Mouse (Mus musculus) cerebellum, adult (tissue): ENCODE measurements around the gene Pnmt.

Source experiments
- ATAC-seq: cut with Nextera tagmentation; 2 replicates; pipeline ENCODE4 v1.9.2; 2017; ENCODE audit warnings: mild to moderate bottlenecking, moderate library complexity, mixed read lengths; ENCODE audit not compliant: insufficient number of reproducible peaks, low FRiP score, low TSS enrichment

The Pnmt gene

GRCm38 (mm10) chr11:98383261-98384030 lies 2.8 kb upstream of the Pnmt start, which contains the start of gene Tcap:
Gene Tcap (plus strand): TSS chr11:98383811.
- ATAC-seq, result no peak

GRCm38 (mm10) chr11:98384216-98384615 lies 2.0 kb upstream of the Pnmt start:
- ATAC-seq, result no peak

- no peak for ATAC-seq
Measured at GRCm38 (mm10) chr11:98384721-98385637, 1.3 kb upstream of the Pnmt start.

GRCm38 (mm10) chr11:98386596-98386995 lies 346 bp downstream of the Pnmt start:
- ATAC-seq, result no peak

GRCm38 (mm10) chr11:98387056-98387577 lies 867 bp downstream of the Pnmt start:
- no peak for ATAC-seq

GRCm38 (mm10) chr11:98388282-98388681 lies 2.0 kb downstream of the Pnmt start:
- no peak for ATAC-seq

- ATAC-seq, result no peak
Measured at GRCm38 (mm10) chr11:98389221-98389780, 3.1 kb downstream of the Pnmt start.

DNA sequence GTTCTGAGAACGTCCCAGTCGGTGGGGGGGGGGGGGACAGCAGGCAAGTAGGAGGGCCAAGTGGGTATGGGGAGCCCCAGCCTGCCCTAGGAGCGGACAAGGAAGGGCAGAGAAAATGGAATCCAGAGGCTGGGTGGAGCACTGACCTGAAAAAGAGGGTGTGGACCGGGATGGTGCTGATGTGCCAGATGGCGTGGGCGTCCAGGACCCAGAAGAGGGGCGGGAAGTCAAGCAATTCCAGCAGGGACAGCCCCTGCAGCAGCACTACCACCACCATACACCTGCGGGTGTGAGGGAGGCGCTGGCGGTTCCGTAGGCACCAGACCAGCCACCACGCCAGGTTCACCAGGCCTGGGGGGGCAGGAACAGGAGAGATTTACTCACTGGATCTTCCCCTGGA lies 3.9 kb downstream of the Pnmt start:
- no peak for ATAC-seq

GRCm38 (mm10) chr11:98392034-98392433 lies 5.8 kb downstream of the Pnmt start:
- no peak for ATAC-seq

DNA sequence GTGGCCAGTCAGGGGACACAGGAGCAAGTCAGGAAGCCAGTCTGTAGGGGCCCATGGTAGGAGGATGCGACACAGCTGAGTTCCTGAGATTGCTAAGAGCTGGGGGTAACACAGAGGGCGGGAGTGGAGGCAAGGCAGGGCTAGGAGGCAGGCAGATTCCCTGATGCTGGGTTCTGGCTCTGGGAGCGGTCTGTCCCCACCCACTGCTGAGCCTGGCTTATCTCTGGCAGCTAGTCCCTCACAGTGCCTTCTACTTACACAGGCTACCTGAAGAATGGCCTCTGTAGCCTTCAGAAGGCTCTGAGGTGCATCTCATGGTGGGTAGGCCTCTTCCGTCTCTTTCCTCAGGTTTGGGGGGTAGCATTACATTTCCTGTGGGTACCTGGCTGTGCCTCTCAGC lies 6.4 kb downstream of the Pnmt start:
- no peak for ATAC-seq

DNA sequence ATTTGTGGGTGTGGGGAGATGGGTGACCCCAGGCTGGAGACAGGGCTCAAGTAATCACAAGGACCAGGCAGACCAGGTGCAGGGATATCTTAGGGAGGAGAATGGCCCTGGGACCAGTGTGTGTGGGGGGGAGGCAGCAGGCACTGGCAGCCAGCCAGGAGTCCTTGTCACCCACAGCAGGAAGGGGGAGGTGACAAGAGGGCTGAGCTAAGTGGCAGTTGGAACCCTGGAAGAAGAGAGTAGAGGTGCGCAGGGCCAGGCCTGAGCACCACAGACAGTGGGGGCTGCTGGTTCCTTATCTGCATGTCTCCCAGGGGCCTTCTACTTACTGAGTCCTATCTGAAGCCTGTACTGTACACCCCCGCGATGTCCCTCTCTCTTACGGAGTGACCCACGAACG lies 7.1 kb downstream of the Pnmt start:
- no peak for ATAC-seq

- ATAC-seq, result no peak
Measured at GRCm38 (mm10) chr11:98394301-98394700, 8.1 kb downstream of the Pnmt start.

- ATAC-seq, result no peak
Measured at GRCm38 (mm10) chr11:98395041-98395440, 8.8 kb downstream of the Pnmt start.

GRCm38 (mm10) chr11:98397946-98398345 lies 11.7 kb downstream of the Pnmt start:
- no peak for ATAC-seq

DNA sequence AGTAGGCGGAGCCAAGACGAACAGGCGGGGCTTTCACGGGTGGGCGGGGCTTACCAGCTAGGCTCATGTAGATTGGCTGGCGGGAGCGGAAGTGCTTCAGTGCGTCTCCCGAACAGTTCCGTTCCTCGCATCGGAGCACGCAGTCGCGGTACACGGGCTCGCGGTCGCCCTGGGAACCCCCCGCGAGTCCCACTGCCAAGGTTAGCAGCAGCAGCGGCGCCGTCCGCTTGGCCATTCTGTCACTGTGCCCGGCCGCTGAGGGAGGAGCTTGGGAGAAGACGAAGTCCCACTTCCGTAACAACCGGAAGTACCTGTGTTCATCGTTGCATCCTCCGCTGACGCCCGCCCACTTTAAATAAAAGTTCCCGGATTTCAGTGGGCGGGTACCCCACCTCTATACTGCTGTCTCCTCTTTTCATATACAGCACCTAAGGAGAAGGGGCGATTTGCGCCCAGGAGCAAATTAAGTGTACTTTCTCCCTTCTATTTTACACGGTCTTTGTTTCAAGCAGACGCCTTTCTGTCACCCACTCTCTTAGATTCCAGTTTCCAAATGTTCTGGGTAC lies 14.0 kb downstream of the Pnmt start, which contains the start of gene Pgap3:
Gene Pgap3 (minus strand): TSS at position 330 of the 566 bp plus-strand sequence.
- ATAC-seq, result peak; percentile 85

- ATAC-seq, result no peak
Measured at GRCm38 (mm10) chr11:98400816-98401215, 14.6 kb downstream of the Pnmt start.

GRCm38 (mm10) chr11:98406621-98407020 lies 20.4 kb downstream of the Pnmt start:
- ATAC-seq, result no peak

- ATAC-seq, result no peak
Measured at GRCm38 (mm10) chr11:98408872-98409271, 22.6 kb downstream of the Pnmt start.

GRCm38 (mm10) chr11:98409341-98409822 lies 23.1 kb downstream of the Pnmt start:
- ATAC-seq, result no peak

DNA sequence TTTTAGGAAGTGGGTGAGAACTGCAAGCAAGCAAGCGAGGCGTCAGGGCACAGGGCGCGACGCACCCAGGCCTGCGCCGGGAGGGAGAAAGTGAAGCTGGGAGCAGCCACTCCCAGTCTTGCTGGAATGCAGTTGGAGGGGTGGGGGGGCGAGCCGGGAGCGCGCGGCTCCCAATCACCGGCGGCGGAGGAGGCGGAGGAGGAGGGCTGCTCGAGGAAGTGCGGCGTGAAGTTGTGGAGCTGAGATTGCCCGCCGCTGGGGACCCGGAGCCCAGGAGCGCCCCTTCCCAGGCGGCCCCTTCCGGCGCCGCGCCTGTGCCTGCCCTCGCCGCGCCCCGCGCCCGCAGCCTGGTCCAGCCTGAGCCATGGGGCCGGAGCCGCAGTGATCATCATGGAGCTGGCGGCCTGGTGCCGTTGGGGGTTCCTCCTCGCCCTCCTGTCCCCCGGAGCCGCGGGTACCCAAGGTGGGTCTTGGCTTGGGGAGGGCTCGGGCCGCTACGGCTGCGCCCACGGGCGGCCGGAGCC lies 26.1 kb downstream of the Pnmt start, which contains the start of gene Erbb2:
Gene Erbb2 (plus strand): TSS at position 198 of the 524 bp plus-strand sequence.
- no peak for ATAC-seq
